Mouse (Mus musculus) small intestine, adult 2 months (tissue): ENCODE data around the gene Prtn3. TPM values are rescaled to one million over a fixed set of nuclear protein-coding genes. Genes with fewer than 3 reads are reported as not detected.

Source experiments
- H3K27ac ChIP-seq: fragments of 200-500 bp; 2 replicates; pipeline ENCODE4 v1.5.1; 2012; ENCODE audit warnings: low read depth, low read length, control low read depth, inconsistent platforms; ENCODE audit not compliant: insufficient read depth
- H3K27me3 ChIP-seq: fragments of 200-500 bp; 2 replicates; pipeline ENCODE4 v1.6.1; 2012; ENCODE audit warnings: mild to moderate bottlenecking, moderate library complexity, low read length, inconsistent platforms; ENCODE audit not compliant: control insufficient read depth, insufficient read depth
- H3K36me3 ChIP-seq: fragments of 200-500 bp; 2 replicates; pipeline ENCODE4 v1.6.1; 2012; ENCODE audit warnings: mild to moderate bottlenecking, low read length, control low read depth, inconsistent platforms; ENCODE audit not compliant: control insufficient read depth, insufficient read depth
- H3K4me1 ChIP-seq: fragments of 200-500 bp; 2 replicates; pipeline ENCODE4 v1.6.1; 2012; ENCODE audit warnings: low read length, inconsistent platforms, mixed read lengths; ENCODE audit not compliant: control insufficient read depth, insufficient read depth, insufficient read length
- H3K4me3 ChIP-seq: fragments of 200-500 bp; 2 replicates; pipeline ENCODE4 v1.5.1; 2012; ENCODE audit warnings: low read depth, mild to moderate bottlenecking, control low read depth, inconsistent platforms, low read length, moderate library complexity
- CTCF ChIP-seq: fragments of 200-500 bp; IDR thresholded peaks from 2 replicates; pipeline ENCODE4 v1.5.1; 2012; ENCODE audit warnings: low read depth, mild to moderate bottlenecking, control low read depth, inconsistent platforms, low read length, moderate library complexity, mixed read lengths; ENCODE audit not compliant: insufficient replicate concordance, insufficient read length; ENCODE audit errors: extremely low read depth
- POLR2A ChIP-seq: fragments of 200-500 bp; IDR thresholded peaks from 2 replicates; pipeline ENCODE4 v1.6.1; 2012; ENCODE audit warnings: low read depth, mild to moderate bottlenecking, control low read depth, inconsistent platforms, low read length, moderate library complexity
- WGBS: fragments of 180-500 bp; shearing (Covaris S2); methylation state at CpG from one replicate; pipeline ENCODE4 v1.1.7; 2018; 5-methylcytosine and 5-hydroxymethylcytosine counted together
- polyA plus RNA-seq: library from polyadenylated mRNA; depleted of rRNA; stranded (reverse); fragments of >200 nt; gene quantifications from 2 replicates; pipeline ENCODE4 v1.2.3, GENCODE M21; 2012

The Prtn3 gene
- polyA plus RNA-seq, 1 experiment = 2.1 TPM

- no peak overlapping the region for H3K4me3 ChIP-seq
- peaks cover 20% of the 10 kb centered on the region for H3K36me3 ChIP-seq
- H3K27me3 ChIP-seq = no peaks in the 10 kb centered on the region
- WGBS = 97% methylated on average over 9 of the region's 9 CpGs
- H3K27ac ChIP-seq = no peak overlapping the region
- H3K4me1 ChIP-seq = no peaks in the 10 kb centered on the region
- TF ChIP-seq CTCF (no peak), POLR2A (no peak)
Observed at GRCm38 (mm10) chr10:79906712-79907111, 32.4 kb downstream of the Prtn3 start.

- no peak overlapping the region for H3K4me3 ChIP-seq
- 93% methylated on average over 10 of the region's 10 CpGs for WGBS
- H3K4me1 ChIP-seq = no peaks in the 10 kb centered on the region
- no peak for TF ChIP-seq POLR2A
- TF ChIP-seq CTCF = no peak
- no peak overlapping the region for H3K27ac ChIP-seq
- H3K27me3 ChIP-seq = no peaks in the 10 kb centered on the region
- H3K36me3 ChIP-seq = peaks cover 21% of the 10 kb centered on the region
Observed at GRCm38 (mm10) chr10:79907415-79907814, 33.1 kb downstream of the Prtn3 start.

GRCm38 (mm10) chr10:79908167-79909091, 34.2 kb downstream of the Prtn3 start, which contains the start of gene Med16:
TSS of gene Med16 (minus strand) at chr10:79908923.
- TF ChIP-seq CTCF (no peak), POLR2A (no peak; the same call in none of the 2 replicates)
- no peaks in the 10 kb centered on the region for H3K4me1 ChIP-seq
- peak within 1 kb of the TSS; percentile 98 for H3K27ac ChIP-seq
- no peaks in the 10 kb centered on the region for H3K27me3 ChIP-seq
- H3K4me3 ChIP-seq = peak within 1 kb of the TSS; percentile 98
- H3K36me3 ChIP-seq = peaks cover 14% of the 10 kb centered on the region
- WGBS = under 1% methylated on average over 52 of the region's 52 CpGs

GRCm38 (mm10) chr10:79909092-79909922, 35.0 kb downstream of the Prtn3 start:
- peak overlapping the region; percentile 8; the same call in 1 of the 2 replicates for H3K27ac ChIP-seq
- H3K4me3 ChIP-seq = no peak overlapping the region
- TF ChIP-seq POLR2A (no peak), CTCF (no peak)
- WGBS = 21% methylated on average over 14 of the region's 14 CpGs
- no peaks in the 10 kb centered on the region for H3K27me3 ChIP-seq
- peaks cover 2% of the 10 kb centered on the region; the same call in 1 of the 2 replicates for H3K4me1 ChIP-seq
- peaks cover 14% of the 10 kb centered on the region for H3K36me3 ChIP-seq

- peaks cover 8% of the 10 kb centered on the region for H3K36me3 ChIP-seq
- H3K4me1 ChIP-seq = peaks cover 11% of the 10 kb centered on the region
- no peak within 1 kb of the TSS for H3K27ac ChIP-seq
- H3K4me3 ChIP-seq = no peak within 1 kb of the TSS
- 98% methylated on average over 4 of the region's 4 CpGs for WGBS
- TF ChIP-seq CTCF = no peak
- TF ChIP-seq POLR2A = no peak
- H3K27me3 ChIP-seq = no peaks in the 10 kb centered on the region
Observed at GRCm38 (mm10) chr10:79910556-79910955, 36.3 kb downstream of the Prtn3 start, which contains the start of gene Gm26602. TSS of gene Gm26602 (plus strand) at chr10:79910856.

GRCm38 (mm10) chr10:79912412-79912811, 38.1 kb downstream of the Prtn3 start:
- TF ChIP-seq POLR2A (no peak), CTCF (no peak)
- no peaks in the 10 kb centered on the region for H3K27me3 ChIP-seq
- 78% methylated on average over 20 of the region's 20 CpGs for WGBS
- H3K36me3 ChIP-seq = peaks cover 6% of the 10 kb centered on the region; the same call in 1 of the 2 replicates
- no peak overlapping the region for H3K27ac ChIP-seq
- H3K4me3 ChIP-seq = no peak overlapping the region
- peaks cover 17% of the 10 kb centered on the region for H3K4me1 ChIP-seq
